Mouse (Mus musculus): ENCODE data around the gene E2f6.

DNA sequence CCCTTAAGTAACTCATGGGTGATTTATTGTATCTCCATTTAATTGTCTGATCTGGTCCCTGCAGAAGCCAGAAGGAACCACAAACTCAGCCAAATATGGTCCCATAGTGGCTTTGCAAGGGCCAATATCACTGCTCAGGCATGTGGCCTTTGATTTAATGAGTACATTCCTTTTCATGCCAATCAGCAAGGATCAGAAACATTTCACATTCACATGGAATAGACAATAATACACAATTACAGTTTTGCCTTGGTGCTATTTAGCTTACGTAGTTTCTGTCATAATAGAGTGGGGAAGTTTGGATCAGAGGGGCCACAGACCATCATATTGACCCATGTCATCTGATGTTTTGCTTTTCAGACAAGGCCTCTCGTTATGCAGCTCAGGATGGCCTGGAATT lies 37.7 kb downstream of the E2f6 start:
- TF ChIP-seq TBP (conservative IDR thresholded peaks at IDR 0.05; ENCODE audit: low read depth, low read length) = no peak
- TF ChIP-seq CTCF (conservative IDR thresholded peaks at IDR 0.05 in 1 of 2, IDR thresholded peaks at IDR 0.05 in 1 of 2; ENCODE audit: low read depth in 2 of 2, low read length in 2 of 2) = no peak
- no peak for TF ChIP-seq ZNF384 (IDR thresholded peaks at IDR 0.05; ENCODE audit: low read depth, low read length)
- TF ChIP-seq SMC3 (IDR thresholded peaks at IDR 0.05; ENCODE audit: low read depth, low read length) = no peak
